Mouse (Mus musculus): ENCODE measurements around the gene Foxj3.

GRCm38 (mm10) chr4:119523575-119523974 lies 13.2 kb upstream of the Foxj3 start:
- TF ChIP-seq MYOG (IDR thresholded peaks at IDR 0.05; ENCODE audit: control insufficient read depth, extremely low read depth, insufficient read length) (no peak), CTCF (IDR thresholded peaks at IDR 0.05; ENCODE audit: control insufficient read depth, insufficient read depth, insufficient read length) (no peak), FOSL1 (IDR thresholded peaks at IDR 0.05; ENCODE audit: insufficient read depth, low read length, poor library complexity, severe bottlenecking) (no peak), MAX (IDR thresholded peaks at IDR 0.05) (no peak), CEBPB (IDR thresholded peaks at IDR 0.05; ENCODE audit: low read depth) (no peak), USF1 (IDR thresholded peaks at IDR 0.05; ENCODE audit: low read depth) (no peak)

Data from C2C12 (cell line).